Mouse (Mus musculus) midbrain, embryonic 16.5 days (tissue): ENCODE data around the gene Mat2a. TPM values are rescaled to one million over a fixed set of nuclear protein-coding genes. Genes with fewer than 3 reads are reported as not detected.
A peak's percentile ranks its signal among the peaks of the same experiment; 100 is the strongest.
"Not testable (repeated sequence)": the region's sequence is repeated elsewhere in the genome, so short reads cannot be mapped to it uniquely, and the experiment has no call there.

Source experiments
- ATAC-seq: fragments of 200-750 bp; cut with Nextera tagmentation; 2 replicates; pipeline ENCODE4 v1.8.0; 2017; ENCODE audit warnings: moderate TSS enrichment
- H3K27ac ChIP-seq: fragments of 300-500 bp; sonication (generic); 2 replicates; pipeline ENCODE4 v1.5.1; 2014; ENCODE audit warnings: mild to moderate bottlenecking, low read length, mixed read lengths
- H3K27me3 ChIP-seq: fragments of 300-500 bp; sonication (generic); 2 replicates; pipeline ENCODE4 v1.6.1; 2014; ENCODE audit warnings: low read depth, low read length, mixed read lengths; ENCODE audit not compliant: control insufficient read depth, insufficient read depth
- H3K36me3 ChIP-seq: fragments of 300-500 bp; sonication (generic); 2 replicates; pipeline ENCODE4 v1.6.1; 2014; ENCODE audit warnings: mild to moderate bottlenecking, low read length, moderate library complexity, mixed read lengths; ENCODE audit not compliant: control insufficient read depth, insufficient read depth
- H3K4me1 ChIP-seq: fragments of 300-500 bp; sonication (generic); 2 replicates; pipeline ENCODE4 v1.6.1; 2014; ENCODE audit warnings: mild to moderate bottlenecking, low read length, mixed read lengths; ENCODE audit not compliant: control insufficient read depth, insufficient read depth
- H3K4me2 ChIP-seq: fragments of 300-500 bp; sonication (generic); 2 replicates; pipeline ENCODE4 v1.6.1; 2014; ENCODE audit warnings: mild to moderate bottlenecking, low read length, mixed read lengths
- H3K4me3 ChIP-seq: fragments of 300-500 bp; sonication (generic); 2 replicates; pipeline ENCODE4 v1.5.1; 2014; ENCODE audit warnings: low read depth, mild to moderate bottlenecking, low read length, moderate library complexity, mixed read lengths
- H3K9ac ChIP-seq: fragments of 300-500 bp; sonication (generic); 2 replicates; pipeline ENCODE4 v1.6.1; 2014; ENCODE audit warnings: low read depth, low read length, mixed read lengths
- H3K9me3 ChIP-seq: fragments of 300-500 bp; sonication (generic); replicated peaks from 2 replicates; pipeline ENCODE4 v1.6.1; 2014; ENCODE audit warnings: mild to moderate bottlenecking, low read length, mixed read lengths; ENCODE audit not compliant: control insufficient read depth, poor library complexity, severe bottlenecking
- WGBS: fragments of 180-500 bp; shearing (Covaris S2); extraction: QIAGEN DNeasy Blood & Tissue Kit; methylation state at CpG from one replicate; pipeline ENCODE4 v1.1.7; 2014; 5-methylcytosine and 5-hydroxymethylcytosine counted together
- polyA plus RNA-seq: library from polyadenylated mRNA; unstranded; fragments of >200 nt; fragmentation: Nextera tagmentation; extraction: Ambion mirVana; gene quantifications from 2 replicates; pipeline ENCODE4 v1.2.1, GENCODE M21; 2015

The Mat2a gene
- polyA plus RNA-seq, 1 experiment from 2014 or later = 348 TPM

DNA sequence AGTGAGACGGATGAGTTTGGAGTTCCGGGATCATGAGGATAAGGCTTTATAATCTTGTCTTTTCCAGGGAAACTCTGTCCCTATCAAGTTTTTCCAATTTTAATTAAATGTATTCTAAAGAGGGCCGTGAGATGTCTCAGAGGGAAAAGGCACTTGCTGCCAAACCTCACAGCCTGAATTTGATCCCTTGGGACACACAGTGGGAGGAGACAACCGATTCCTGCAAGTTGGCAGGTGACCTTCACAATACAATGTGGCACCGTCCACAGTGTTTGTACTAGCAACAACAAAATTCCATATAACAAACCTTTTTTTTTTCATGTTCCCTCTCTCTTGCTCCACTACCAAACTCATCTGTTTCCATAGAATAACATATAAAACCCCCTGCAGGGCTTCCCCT, 19.6 kb upstream of the Mat2a start:
- no peak overlapping the region for H3K4me2 ChIP-seq
- no peak for ATAC-seq
- no peak overlapping the region for H3K4me3 ChIP-seq
- no peaks in the 10 kb centered on the region for H3K27me3 ChIP-seq
- H3K9ac ChIP-seq = no peak overlapping the region
- no peak overlapping the region for H3K27ac ChIP-seq
- no peaks in the 10 kb centered on the region for H3K36me3 ChIP-seq
- no peaks in the 10 kb centered on the region for H3K9me3 ChIP-seq
- 64% methylated on average over 5 of the region's 5 CpGs for WGBS
- peaks cover 8% of the 10 kb centered on the region; the same call in 1 of the 2 replicates for H3K4me1 ChIP-seq

- Histone ChIP-seq H3K9ac (no peak overlapping the region), H3K4me1 (peaks cover 8% of the 10 kb centered on the region; the same call in 1 of the 2 replicates), H3K4me3 (no peak overlapping the region), H3K4me2 (no peak overlapping the region), H3K36me3 (no peaks in the 10 kb centered on the region), H3K27me3 (no peaks in the 10 kb centered on the region), H3K9me3 (no peaks in the 10 kb centered on the region), H3K27ac (no peak overlapping the region)
- no peak for ATAC-seq
- WGBS = 87% methylated on average over 7 of the region's 7 CpGs
These were observed 19.1 kb upstream of the Mat2a start for GRCm38 (mm10) chr6:72458418-72458817.

- WGBS = 86% methylated on average over 4 of the region's 4 CpGs
- Histone ChIP-seq H3K4me1 (peaks cover 8% of the 10 kb centered on the region; the same call in 1 of the 2 replicates), H3K4me2 (no peak overlapping the region), H3K27ac (no peak overlapping the region), H3K4me3 (no peak overlapping the region), H3K9me3 (no peaks in the 10 kb centered on the region), H3K27me3 (no peaks in the 10 kb centered on the region), H3K9ac (no peak overlapping the region), H3K36me3 (no peaks in the 10 kb centered on the region)
- ATAC-seq = no peak
These were observed 17.2 kb upstream of the Mat2a start for GRCm38 (mm10) chr6:72456567-72456966.

DNA sequence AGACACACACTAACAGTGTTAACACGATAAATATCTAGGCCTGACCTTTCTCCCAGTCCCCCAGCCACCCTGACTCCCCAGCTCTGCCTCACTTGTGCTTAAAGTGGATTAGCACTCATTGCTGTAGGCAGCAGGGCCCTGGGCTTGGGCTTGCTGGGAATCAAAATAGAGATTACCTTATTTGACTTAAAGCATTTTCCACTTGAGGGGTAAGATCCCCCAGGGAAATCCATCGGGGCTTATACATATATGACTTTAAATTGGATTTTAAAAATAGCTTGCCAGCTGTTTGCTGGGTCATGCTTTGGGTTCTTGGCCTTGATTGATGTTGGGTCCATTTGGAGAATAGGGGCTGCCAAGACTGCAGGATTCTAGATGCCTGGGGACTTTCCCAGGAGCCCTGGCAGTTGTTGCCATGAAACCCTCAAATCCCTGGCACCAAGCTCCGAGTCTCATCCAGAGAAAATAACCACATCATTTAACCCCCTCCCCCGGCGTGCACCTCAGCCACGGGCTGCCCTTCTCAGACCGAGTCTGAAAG, 15.5 kb upstream of the Mat2a start:
- Histone ChIP-seq H3K4me1 (peaks cover 8% of the 10 kb centered on the region; the same call in 1 of the 2 replicates), H3K27me3 (no peaks in the 10 kb centered on the region), H3K36me3 (no peaks in the 10 kb centered on the region), H3K4me2 (no peak overlapping the region), H3K4me3 (no peak overlapping the region), H3K9ac (no peak overlapping the region), H3K27ac (peak overlapping the region; percentile 64), H3K9me3 (no peaks in the 10 kb centered on the region)
- WGBS = 32% methylated on average over 7 of the region's 7 CpGs
- ATAC-seq = peak; percentile 88

GRCm38 (mm10) chr6:72454072-72454746, 14.9 kb upstream of the Mat2a start:
- Histone ChIP-seq H3K36me3 (no peaks in the 10 kb centered on the region), H3K4me3 (no peak overlapping the region), H3K9me3 (no peaks in the 10 kb centered on the region), H3K27ac (peak overlapping the region; percentile 64), H3K4me2 (no peak overlapping the region), H3K9ac (no peak overlapping the region), H3K4me1 (peaks cover 8% of the 10 kb centered on the region; the same call in 1 of the 2 replicates), H3K27me3 (no peaks in the 10 kb centered on the region)
- peak; percentile 53; the same call in 1 of the 2 replicates for ATAC-seq
- WGBS = 65% methylated on average over 7 of the region's 7 CpGs

GRCm38 (mm10) chr6:72453578-72453977, 14.2 kb upstream of the Mat2a start:
- 46% methylated on average over 3 of the region's 3 CpGs for WGBS
- no peaks in the 10 kb centered on the region for H3K9me3 ChIP-seq
- H3K4me2 ChIP-seq = no peak overlapping the region
- ATAC-seq = no peak
- no peaks in the 10 kb centered on the region for H3K27me3 ChIP-seq
- H3K9ac ChIP-seq = no peak overlapping the region
- no peaks in the 10 kb centered on the region for H3K36me3 ChIP-seq
- peak overlapping the region; percentile 64; the same call in 1 of the 2 replicates for H3K27ac ChIP-seq
- no peak overlapping the region for H3K4me3 ChIP-seq
- peaks cover 8% of the 10 kb centered on the region; the same call in 1 of the 2 replicates for H3K4me1 ChIP-seq

GRCm38 (mm10) chr6:72452329-72452728, 13.0 kb upstream of the Mat2a start:
- Histone ChIP-seq H3K9me3 (no peaks in the 10 kb centered on the region), H3K4me1 (peaks cover 8% of the 10 kb centered on the region; the same call in 1 of the 2 replicates), H3K36me3 (no peaks in the 10 kb centered on the region), H3K27ac (no peak overlapping the region), H3K27me3 (no peaks in the 10 kb centered on the region), H3K9ac (no peak overlapping the region), H3K4me2 (no peak overlapping the region), H3K4me3 (no peak overlapping the region)
- no peak for ATAC-seq
- 77% methylated on average over 2 of the region's 2 CpGs for WGBS

- H3K4me2 ChIP-seq, ATAC-seq, H3K4me1 ChIP-seq, H3K9ac ChIP-seq, H3K36me3 ChIP-seq, H3K27me3 ChIP-seq, H3K9me3 ChIP-seq, H3K27ac ChIP-seq, H3K4me3 ChIP-seq: not testable (repeated sequence)
- 62% methylated on average over 2 of the region's 2 CpGs for WGBS
These were observed 12.4 kb upstream of the Mat2a start for GRCm38 (mm10) chr6:72451778-72452177.

- 88% methylated on average over 2 of the region's 2 CpGs for WGBS
These were observed 8.1 kb upstream of the Mat2a start for GRCm38 (mm10) chr6:72447487-72447886.

More at GRCm38 (mm10) chr6:72447487-72447886, 8.1 kb upstream of the Mat2a start:
- no peaks in the 10 kb centered on the region for H3K9me3 ChIP-seq
- no peaks in the 10 kb centered on the region for H3K4me1 ChIP-seq
- no peaks in the 10 kb centered on the region for H3K27me3 ChIP-seq
- no peaks in the 10 kb centered on the region for H3K36me3 ChIP-seq
- no peak overlapping the region for H3K4me2 ChIP-seq
- H3K27ac ChIP-seq = no peak overlapping the region
- no peak overlapping the region for H3K4me3 ChIP-seq
- no peak for ATAC-seq
- no peak overlapping the region for H3K9ac ChIP-seq
